Mouse (Mus musculus): ENCODE results near the gene Prom2.

The Prom2 gene

DNA sequence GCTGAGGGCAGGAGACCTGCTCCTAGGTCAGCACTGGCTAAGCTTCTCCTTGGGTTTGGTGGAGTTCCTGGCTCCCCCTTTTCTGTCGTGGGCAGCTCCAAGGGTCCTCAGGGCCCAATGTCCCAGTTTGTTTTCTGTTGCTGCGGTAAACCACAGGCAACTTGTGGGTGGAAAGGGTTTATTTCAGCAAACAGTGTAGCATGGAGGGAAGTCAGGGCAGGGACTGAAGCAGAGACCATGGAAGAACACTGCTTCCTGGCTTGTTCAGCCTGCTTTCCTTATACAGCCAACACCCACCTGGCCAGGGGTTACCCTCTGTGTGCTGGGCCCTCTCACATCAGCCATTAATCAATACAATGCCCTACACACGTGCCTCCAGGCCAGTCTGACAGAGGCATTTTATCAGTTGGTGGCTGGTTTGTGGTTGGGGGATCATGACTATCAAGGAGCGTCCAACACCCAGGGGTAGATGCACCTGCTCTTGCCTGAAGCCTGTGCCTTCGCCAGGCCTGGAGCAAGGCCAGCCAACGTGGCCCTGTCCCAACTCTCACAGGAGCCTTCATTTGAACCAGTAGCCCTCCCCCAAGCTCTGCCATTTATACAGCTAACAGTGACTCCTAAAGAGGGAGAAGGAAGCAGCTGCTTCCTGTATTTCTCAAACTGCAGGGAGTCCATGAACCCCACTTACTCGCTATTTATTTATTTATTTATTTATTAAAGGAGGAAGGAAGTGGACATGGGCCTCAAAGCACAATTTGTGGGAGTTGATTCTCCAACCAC lies 17.1 kb downstream of the Prom2 start:
- no peak for DNase-seq (ENCODE audit: low spot score in 2 of 2)

DNA sequence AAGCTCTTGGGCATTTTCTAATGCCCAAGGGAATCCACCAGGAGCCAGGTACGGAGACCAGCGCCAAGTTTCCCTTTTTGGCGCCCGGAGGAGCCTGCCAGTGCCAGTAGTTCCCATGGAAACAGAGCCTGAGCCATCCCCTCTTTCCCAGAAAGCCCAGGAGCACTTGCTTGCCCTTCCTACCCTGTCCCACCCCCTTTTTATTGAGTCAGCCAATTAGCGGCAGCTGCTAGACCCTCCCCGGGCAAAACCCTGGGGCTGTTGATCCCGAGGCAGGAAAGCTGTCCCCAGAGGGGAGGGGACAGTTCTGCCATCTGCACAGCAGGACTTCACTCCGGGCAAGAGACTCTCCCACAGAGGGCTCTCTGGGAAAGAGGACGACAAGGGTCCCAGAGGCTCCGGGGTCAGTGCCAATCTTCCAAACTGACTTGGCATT lies 19.2 kb downstream of the Prom2 start, which contains the start of gene Kcnip3:
Gene Kcnip3, minus strand, starts transcription at position 89 of the 436 bp plus-strand sequence.
- peak in 1 of 2 experiments; percentile 60 for DNase-seq (ENCODE audit: low spot score in 2 of 2)

DNA sequence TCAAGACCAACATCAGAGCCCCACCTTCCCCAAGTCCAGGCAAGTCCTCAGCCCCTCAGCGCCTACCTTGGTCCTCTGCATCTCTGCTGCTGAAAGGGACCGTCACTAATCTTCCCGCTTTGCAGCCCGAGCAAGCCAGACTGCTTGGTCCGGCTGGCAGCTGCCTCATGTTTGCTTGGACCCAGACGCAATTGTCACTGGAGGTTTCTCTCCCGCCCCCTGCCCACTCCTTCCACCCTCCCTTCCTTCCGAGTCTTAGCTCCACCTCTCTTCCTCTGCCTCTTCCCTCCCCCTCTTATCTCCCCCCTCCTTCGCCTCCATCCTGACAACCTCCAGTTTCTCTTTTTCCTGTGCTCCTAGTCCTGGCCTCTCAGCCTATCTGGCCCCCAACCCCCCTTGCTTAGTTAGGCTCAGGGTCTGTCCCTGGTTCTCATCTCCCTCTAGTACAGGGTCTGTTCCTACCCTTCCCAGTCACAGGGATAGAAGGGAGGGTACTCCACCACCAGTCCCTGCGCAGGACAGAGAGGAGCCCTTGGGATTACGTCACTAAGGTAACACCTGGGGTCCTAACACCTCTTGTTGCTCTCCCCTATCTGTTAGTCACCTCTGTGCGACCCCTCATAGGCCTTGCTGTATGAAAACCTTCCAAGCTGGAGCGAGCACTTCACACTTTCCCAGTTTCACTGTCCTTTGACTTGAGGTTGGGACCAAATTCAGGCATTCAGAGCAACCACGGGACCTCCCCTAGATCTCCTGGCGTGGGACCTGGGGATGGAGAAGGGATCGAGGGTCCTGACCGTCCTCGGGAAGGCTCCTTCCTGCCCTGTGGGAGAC lies 19.9 kb downstream of the Prom2 start:
- peak; percentile 53 to 56 for DNase-seq (ENCODE audit: low spot score in 2 of 2)

DNA sequence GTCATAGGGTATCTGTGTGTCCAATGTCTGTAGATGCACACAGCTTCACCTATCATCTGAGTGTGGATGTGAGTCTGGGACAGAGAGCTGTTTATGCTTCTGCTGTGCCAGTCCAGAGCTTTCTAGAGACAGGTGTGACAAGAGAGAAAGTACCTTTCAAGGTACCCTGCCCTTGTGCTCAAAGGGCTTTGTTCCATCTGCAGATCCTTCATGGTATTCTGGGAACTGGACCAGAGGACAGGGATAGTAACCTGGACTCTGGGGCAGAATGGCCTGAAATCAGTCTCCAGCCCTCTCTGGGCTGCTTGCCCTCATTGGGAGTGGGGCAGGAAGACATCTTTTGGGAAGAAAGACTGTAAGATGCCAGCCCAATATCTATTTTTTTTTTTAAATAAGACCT lies 21.1 kb downstream of the Prom2 start:
- DNase-seq (ENCODE audit: low spot score in 2 of 2) = no peak

DNA sequence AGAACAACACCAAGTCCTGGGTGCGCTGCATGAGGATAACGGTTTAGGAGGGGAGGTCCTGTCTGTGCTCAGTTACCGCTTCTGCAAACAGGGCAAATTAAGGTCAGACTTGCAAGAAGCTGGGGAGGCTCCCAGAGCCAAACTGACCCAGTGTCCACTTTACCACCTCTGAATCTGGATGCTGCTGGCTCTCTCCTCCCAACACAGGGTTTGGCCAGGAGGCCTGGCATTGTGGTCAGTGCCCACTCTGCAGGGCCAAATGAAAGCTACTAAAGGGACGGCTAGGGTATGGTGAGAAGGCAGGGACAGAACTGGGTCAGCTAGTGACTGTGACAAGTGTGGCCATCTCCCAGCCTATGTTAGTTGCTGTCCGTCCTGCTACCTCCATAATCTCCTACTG lies 22.0 kb downstream of the Prom2 start:
- no peak for DNase-seq (ENCODE audit: low spot score in 2 of 2)

DNA sequence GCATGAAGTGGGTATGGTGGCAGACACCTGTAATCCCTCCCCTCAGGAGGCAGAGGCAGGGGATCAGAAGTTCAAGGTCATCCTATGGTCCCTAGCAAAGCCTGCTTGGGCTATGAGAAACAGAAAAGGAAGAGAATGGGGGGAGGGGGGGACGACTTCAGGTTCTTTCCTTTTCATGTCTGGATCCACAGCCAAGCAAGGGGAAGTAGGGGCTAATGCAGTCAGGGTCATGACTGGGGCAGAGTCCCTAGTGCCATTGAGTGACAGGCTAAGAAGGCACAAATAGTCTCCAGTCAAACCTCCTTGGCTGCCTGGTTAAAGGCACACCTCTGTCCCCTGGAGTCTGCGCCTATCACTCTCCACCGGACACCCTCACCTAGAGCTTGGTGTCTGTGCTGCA lies 22.4 kb downstream of the Prom2 start:
- no peak for DNase-seq (ENCODE audit: low spot score in 2 of 2)

DNA sequence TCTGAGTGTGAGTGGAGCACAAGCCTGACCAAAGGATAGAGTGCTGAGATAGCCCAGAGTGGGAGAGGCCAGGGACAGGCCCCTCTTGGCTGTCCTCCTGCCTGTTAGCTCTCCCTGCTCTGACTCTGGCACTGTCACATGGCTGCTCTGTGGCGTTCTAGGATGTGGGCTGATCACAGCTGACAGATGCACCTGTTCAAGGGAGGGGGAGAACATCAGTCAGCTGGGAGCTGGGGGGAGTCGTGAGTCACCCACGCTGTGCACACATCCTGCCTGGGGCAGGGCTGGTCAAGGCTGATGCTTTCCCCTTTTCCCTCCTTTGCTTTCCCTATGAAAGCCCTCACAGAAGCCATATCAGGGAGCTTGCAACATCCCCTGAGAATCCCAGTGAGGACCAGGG lies 23.0 kb downstream of the Prom2 start:
- peak in 1 of 2 experiments; percentile 26 for DNase-seq (ENCODE audit: low spot score in 2 of 2)

DNA sequence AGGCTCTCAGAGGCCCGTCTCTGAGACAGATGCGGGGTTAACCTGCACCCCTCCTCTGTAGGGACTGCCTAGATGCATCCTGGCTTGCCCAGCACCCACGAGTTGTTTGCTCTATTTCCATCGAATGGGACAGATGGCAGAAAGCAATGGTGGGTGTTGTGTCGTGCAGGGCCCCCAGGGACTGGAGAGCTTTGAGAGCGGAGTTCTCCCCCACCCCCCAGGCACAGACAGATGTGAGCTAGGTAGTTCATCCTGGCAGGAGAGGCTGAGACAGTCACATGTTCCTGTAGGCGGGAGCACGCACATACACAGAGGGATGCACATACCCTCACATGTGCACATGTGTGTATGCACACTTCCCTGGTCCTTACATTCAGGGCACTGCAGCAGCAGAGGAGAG lies 24.2 kb downstream of the Prom2 start:
- peak in 1 of 2 experiments; percentile 50 for DNase-seq (ENCODE audit: low spot score in 2 of 2)

DNA sequence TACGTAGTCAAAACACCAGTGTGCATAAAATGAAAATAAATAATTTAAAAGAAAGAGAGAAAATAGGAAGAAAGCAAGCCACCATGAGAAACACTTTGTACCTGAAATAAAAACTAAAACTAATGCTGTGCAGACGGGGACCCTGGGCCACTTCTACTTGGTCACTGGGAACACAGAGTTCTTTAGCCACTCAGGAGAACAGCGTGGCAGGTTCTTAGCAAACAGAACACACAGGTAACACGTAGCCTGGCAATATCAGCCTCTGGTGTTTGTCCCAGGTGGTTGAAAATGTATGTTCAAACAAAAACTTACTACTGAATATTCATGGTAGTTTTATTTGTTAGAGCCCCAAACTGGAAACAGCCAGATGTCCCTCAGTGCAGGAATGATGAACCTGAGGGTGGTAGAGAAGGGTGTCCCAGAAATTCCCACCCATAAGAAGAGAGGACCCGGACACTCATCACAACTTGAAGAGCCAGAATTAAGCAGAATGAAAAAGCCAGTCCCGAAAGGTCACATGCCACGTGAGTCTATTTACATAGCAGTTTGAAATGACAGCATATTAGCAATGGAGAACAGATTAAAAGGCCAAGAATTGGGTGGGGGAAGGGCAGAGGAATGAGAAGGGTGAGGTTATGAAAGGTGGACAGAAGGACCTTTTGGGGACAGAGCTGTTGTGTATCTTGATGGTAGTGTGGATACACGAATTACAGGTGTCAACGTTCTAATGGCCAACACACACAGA lies 26.7 kb downstream of the Prom2 start:
- DNase-seq (ENCODE audit: low spot score in 2 of 2) = no peak

DNA sequence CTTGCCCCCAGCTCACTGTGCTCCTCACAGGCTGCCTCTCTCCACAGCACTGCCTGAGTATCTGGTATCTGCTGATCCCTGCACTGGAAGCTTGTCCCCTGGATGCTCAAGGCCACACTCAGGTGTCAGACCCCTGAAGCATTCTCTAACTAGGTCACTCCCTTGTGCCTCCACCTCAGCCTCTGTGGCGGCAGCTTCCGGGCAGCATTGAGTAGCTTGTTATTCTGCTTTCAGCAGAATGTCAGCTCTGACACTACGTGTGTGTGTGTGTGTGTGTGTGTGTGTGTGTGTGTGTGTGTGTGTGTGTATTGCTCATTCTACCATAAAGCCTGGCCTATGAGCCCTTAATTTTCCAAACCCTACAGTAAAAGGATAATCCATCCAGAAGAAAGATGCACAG lies 28.0 kb downstream of the Prom2 start:
- DNase-seq (ENCODE audit: low spot score in 2 of 2) = no peak

DNA sequence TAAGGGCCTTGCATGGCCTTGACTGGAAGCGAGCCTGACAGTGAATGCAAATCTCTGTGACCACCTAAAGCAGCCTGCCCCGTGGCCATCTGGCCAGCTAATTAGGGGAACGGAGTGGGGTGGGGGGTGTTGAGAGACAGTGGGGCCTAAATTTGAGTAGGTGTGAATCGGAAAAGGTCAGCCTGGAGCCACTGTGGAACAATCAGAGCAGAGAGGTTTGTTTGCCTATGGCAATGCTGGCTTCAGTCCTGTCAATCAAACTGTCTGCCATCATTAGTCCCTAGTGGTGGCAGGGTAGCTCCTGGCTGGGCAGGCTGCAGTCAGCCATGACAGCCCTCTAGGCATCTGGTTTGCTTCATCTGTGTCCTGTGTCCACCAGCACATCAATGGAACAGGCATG lies 29.8 kb downstream of the Prom2 start:
- no peak for DNase-seq (ENCODE audit: low spot score in 2 of 2)

DNA sequence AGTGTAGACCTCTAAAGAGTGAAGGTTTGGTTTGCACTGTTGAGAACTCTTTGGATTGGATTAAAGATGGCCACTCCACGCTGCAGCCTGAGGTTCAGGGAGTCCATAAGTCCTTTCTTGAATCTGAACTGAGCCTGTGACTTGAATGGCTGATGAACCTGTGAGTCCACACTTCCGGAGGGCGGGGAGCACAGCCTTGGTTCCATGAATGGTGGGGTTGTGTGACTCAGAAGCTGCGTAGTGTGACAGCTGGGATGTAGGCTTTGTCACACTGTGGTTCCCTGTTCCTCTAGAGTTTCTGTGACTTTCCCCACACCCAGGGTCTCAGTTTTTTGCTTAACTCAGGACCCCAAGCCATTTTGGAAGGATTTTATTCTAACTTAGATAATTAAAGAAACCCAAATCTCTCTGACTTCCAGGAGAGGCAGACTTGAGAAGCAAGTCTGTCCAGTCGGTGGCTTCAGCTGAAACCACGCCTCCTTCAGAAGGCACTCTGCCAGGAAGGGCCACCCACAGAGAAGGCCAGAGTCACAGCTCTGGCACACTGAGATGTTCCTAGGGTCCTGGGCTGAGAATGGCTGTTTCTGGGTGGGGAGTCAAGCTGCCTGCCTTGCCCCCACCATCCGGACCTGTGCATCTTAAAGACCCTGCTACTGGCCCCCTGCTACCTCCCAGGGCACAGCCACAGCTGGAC lies 33.2 kb downstream of the Prom2 start:
- peak in 1 of 2 experiments; percentile 42 for DNase-seq (ENCODE audit: low spot score in 2 of 2)

DNA sequence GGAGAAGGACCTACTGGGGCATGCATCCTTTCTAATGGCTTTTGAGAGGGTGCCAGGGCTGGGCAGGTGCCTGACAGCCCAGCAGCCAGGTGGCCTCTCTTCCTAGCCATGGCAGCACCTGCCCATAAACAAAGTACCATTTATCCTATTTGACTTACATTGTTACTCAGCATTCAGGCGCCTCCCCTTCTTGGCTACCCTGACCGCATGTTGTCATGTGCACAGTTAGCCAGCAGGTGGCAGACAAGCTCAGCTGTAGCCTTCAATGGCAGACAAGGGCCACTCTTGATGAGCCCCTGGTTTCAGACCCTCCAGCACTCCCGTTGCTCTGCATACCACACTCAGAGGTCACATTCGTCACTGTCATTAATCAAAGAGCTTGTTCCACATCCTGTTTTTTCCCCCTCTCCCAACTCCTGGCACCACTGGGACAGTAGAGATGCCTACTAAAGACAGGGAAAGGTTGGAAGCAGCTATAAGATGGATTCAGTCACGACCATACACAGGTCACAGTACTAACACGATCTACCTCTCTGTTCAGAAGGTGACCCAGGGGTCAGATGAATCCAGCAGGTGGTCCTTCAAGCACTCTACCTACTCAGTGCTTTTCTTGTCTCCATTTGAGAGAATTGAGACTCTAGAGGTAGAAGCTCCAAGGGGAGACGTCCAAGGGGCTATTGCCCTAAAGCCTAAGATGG lies 34.0 kb downstream of the Prom2 start:
- DNase-seq (ENCODE audit: low spot score in 2 of 2) = peak; percentile 81 to 90

DNA sequence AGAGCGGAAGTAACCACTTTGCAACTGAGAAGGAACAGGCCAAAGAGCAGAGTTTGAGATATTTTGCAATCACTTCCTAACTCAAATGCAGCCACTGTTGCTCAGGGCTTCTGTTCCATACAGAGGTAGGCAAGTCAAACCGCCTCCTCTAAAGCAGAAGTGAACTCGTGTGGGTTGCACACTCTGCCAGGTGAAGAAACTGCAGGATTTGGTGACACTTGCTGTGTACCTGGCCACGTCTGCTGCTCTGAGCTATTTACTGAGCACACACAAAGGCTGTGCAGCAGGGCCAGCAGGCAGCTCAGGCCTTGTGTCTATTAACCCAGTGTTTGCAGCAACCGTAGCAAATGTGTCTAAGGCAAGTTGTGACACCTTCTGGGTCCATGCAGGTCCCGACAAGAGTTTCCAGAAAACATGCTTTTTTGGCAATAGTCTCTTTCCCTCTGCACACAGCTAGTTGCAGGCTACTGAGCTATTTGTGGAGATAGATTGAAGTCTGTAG lies 35.1 kb downstream of the Prom2 start:
- no peak for DNase-seq (ENCODE audit: low spot score in 2 of 2)

DNA sequence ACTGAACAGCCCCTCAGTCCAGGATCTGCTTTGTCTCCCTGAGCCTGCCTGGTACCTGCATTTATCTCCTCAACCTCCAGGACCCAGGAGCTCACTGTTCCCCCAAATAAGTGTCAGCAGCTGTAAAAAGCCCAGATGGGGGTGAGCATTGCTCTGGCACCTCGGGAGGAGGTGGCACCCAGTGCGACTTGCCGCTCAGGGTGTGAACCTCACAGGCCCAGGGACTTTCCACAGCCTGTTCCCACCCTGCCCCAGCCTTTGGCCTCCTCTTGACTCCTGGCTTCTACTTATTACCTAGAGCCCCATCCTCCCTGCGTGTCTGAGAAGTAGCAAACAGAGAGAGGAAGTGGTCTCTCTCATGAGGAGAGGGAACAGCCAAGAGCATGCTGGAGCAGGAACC lies 36.1 kb downstream of the Prom2 start:
- no peak for DNase-seq (ENCODE audit: low spot score in 2 of 2)

DNA sequence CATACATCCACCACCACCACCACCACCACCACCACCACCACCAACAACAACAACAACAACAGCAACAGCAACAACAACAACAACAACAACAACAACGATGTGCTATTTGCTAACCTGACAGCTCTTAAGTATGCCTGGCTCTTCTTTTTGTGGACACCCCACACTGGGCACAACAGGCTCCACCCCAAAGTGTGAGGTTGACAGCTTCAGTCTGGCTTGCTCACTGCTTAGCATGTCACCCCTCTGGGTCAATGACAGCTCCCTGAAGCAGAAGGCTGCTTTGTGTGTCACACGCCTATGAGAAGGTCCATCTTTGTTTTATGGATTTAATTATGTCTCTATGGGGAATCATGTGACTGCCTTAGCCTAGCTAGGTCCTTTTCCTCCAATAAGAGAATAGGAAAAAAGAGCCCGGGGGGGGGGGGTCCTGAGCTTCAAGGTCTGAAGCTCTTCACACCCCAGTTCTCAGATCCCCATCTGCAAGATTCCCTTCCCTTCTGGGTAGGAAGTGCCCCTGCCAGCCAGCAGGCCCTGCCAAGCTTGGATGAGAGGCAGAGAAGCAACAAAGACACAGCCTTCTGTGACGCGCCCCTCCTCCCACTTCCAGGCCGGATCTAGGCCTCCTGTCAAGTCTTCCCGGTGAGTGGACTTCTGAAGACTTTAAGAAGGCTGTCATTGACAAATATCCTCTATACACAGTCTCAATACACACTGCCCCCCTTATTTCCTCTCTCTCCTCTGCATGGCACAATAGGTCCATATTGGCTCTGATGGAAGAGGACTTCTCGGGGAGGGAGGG lies 37.3 kb downstream of the Prom2 start:
- DNase-seq (ENCODE audit: low spot score in 2 of 2) = no peak

DNA sequence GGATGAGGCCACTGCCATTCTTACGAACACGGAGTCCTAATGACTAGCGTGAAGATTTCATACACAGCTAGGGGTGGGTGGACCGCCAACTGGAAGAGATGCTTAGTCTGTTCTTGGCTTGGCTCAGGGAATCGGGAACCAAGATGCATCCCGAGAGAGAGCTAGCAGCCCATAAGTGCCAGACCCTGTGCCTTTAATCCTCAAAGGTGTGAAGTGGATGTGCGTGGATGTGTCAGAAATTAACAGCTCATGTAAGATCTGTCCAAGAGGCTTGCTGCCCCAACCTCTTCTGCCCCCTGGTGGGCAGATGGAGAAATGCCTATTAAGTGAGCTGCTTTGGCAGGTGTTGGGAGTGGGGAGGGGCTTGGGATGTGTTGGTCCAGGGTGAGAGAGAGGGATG lies 40.2 kb downstream of the Prom2 start:
- peak in 1 of 2 experiments; percentile 43 for DNase-seq (ENCODE audit: low spot score in 2 of 2)

DNA sequence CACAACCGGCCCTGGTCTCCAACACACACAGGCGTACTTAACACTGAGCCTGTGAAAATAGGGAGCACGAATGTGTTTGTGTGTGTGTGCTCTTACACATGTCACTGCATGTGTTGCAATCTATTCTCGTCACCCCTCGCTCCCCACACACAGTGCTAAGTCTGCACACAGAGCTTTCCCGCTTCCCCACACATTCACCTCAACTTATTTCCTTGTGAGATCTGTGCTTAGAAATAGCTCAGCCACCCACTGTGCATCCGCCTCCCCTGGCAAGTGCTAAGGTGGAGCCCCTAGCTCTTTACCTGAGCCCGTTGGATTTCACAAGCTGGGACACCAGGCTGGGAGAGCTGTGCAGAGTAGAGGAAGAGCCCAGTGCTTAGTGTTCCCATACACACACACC lies 42.5 kb downstream of the Prom2 start:
- no peak for DNase-seq (ENCODE audit: low spot score in 2 of 2)

DNA sequence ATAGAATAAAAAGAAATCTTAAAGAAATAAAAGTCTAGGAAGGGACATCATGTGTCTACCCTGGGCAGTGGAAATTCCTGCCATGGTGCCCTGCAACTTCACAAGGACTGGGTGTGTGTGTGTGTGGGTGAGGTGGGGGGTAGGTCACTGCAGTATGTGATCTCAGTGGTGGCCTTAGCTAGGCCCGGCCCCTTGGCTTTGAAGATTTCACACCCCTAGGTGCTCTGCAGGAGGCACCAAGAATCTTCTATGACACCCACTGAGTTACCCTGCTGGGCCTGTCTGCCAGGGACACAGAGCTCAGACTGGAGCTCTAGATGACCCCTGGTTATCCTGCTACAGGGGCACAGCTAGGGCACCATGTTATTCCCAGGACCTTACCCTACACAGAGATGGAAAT lies 44.9 kb downstream of the Prom2 start:
- no peak for DNase-seq (ENCODE audit: low spot score in 2 of 2)

Data from frontal cortex, postnatal 25 days (tissue).